Mouse (Mus musculus) bone marrow macrophage, adult 2 months (primary cell): ENCODE data around the gene 4930474N05Rik.

Experiments used
- CTCF ChIP-seq: IDR thresholded peaks from 2 replicates; pipeline ENCODE4 v1.5.1; 2012; ENCODE audit warnings: low read depth, mild to moderate bottlenecking, low read length, moderate library complexity
- POLR2A ChIP-seq: IDR thresholded peaks from 2 replicates; pipeline ENCODE4 v1.6.1; 2012; ENCODE audit warnings: mild to moderate bottlenecking, low read depth, low read length, borderline replicate concordance

DNA sequence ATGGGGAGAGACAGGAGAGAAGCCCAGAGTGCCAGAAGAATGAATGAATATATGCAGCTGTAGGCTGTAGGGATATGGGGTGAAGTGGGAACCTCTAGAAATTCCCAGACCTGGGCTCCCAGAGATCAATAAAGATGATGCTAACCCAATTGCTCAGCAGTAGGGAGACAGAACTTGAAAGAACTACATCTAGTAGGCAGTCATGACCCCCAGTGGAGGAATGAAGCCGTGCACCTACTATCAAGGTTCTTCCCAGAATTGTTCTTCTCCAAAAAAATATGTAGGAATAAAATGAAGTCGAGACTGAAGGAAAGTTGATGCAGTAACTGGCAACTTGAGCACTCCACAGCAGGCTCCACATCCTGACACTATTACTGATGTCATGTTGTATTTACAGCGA is 3.8 kb downstream of the 4930474N05Rik start:
- no peak for TF ChIP-seq CTCF
- TF ChIP-seq POLR2A, result no peak
